Mouse (Mus musculus): ENCODE measurements at regions not wholly inside any gene's neighbourhood (a gene's known extent, or its start where the extent isn't known, plus 50 kb on each side); places are given as distances from the start of the nearest gene placed in this dataset.

DNA sequence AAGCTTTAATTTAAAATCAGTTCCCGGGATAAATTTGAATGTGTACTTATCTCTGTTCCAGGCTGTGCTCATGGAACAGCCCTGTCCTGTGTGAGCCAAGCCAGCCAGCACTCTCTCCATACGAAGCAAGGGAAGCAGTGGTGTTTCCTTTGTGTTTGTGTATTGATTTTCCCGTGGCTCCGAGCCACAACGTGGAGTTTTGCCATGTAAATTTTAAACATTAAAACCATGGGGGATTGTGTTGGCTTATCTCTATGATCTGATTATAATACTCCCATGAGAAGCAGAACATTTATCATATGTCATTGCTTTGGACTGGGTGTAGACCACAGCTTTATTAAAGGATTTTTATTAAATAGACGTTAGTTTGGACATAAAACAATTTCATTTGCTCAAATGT is 106.1 kb upstream of the Npvf start:
- Histone ChIP-seq H3K27me3 (ENCODE audit: control insufficient read depth, insufficient read depth, low read length) (no peaks in the 10 kb centered on the region), H3K9ac (ENCODE audit: low read length) (no peak overlapping the region), H3K27ac (replicated peaks) (no peak overlapping the region), H3K36me3 (ENCODE audit: control insufficient read depth, insufficient read depth, low read length) (no peaks in the 10 kb centered on the region), H3K4me2 (replicated peaks; ENCODE audit: low read depth) (no peak overlapping the region), H3K9me3 (ENCODE audit: control insufficient read depth, low read length) (no peaks in the 10 kb centered on the region), H3K4me3 (ENCODE audit: low read depth, low read length) (no peak overlapping the region), H3K4me1 (replicated peaks; ENCODE audit: control insufficient read depth, insufficient read depth) (no peaks in the 10 kb centered on the region)
- TF ChIP-seq EP300 (optimal IDR thresholded peaks at IDR 0.05) (no peak), CTCF (IDR thresholded peaks at IDR 0.05; ENCODE audit: low read depth) (no peak)
- DNase-seq (ENCODE audit: low spot score) (no peak), ATAC-seq (ENCODE audit: low FRiP score, low TSS enrichment) (no peak)
- 21% methylated on average over 6 of the region's 6 CpGs for WGBS

- Histone ChIP-seq H3K9ac (ENCODE audit: low read length) (no peak overlapping the region), H3K27me3 (ENCODE audit: control insufficient read depth, insufficient read depth, low read length) (no peaks in the 10 kb centered on the region), H3K27ac (replicated peaks) (no peak overlapping the region), H3K36me3 (ENCODE audit: control insufficient read depth, insufficient read depth, low read length) (no peaks in the 10 kb centered on the region), H3K4me2 (replicated peaks; ENCODE audit: low read depth) (no peak overlapping the region), H3K9me3 (ENCODE audit: control insufficient read depth, low read length) (no peaks in the 10 kb centered on the region), H3K4me1 (replicated peaks; ENCODE audit: control insufficient read depth, insufficient read depth) (no peaks in the 10 kb centered on the region), H3K4me3 (ENCODE audit: low read depth, low read length) (no peak overlapping the region)
- ATAC-seq (ENCODE audit: low FRiP score, low TSS enrichment) (no peak), DNase-seq (ENCODE audit: low spot score) (no peak)
- TF ChIP-seq EP300 (optimal IDR thresholded peaks at IDR 0.05) (no peak), CTCF (IDR thresholded peaks at IDR 0.05; ENCODE audit: low read depth) (no peak)
- WGBS, result 68% methylated on average over 4 of the region's 4 CpGs
Measured at GRCm38 (mm10) chr6:50763121-50763520, 108.9 kb upstream of the Npvf start.

- Histone ChIP-seq H3K36me3 (ENCODE audit: control insufficient read depth, insufficient read depth, low read length) (no peaks in the 10 kb centered on the region), H3K4me3 (ENCODE audit: low read depth, low read length) (no peak overlapping the region), H3K27me3 (ENCODE audit: control insufficient read depth, insufficient read depth, low read length) (no peaks in the 10 kb centered on the region), H3K9ac (ENCODE audit: low read length) (no peak overlapping the region), H3K9me3 (ENCODE audit: control insufficient read depth, low read length) (no peaks in the 10 kb centered on the region), H3K4me2 (replicated peaks; ENCODE audit: low read depth) (no peak overlapping the region), H3K4me1 (replicated peaks; ENCODE audit: control insufficient read depth, insufficient read depth) (no peaks in the 10 kb centered on the region), H3K27ac (replicated peaks) (no peak overlapping the region)
- ATAC-seq (ENCODE audit: low FRiP score, low TSS enrichment), result no peak
- no peak for DNase-seq (ENCODE audit: low spot score)
- 32% methylated on average over 14 of the region's 14 CpGs for WGBS
- TF ChIP-seq CTCF (IDR thresholded peaks at IDR 0.05; ENCODE audit: low read depth) (no peak), EP300 (optimal IDR thresholded peaks at IDR 0.05) (no peak)
Measured at GRCm38 (mm10) chr6:50766442-50766915, 112.2 kb upstream of the Npvf start.

- no peaks in the 10 kb centered on the region for H3K9me3 ChIP-seq (ENCODE audit: control insufficient read depth, low read length)
- no peak for ATAC-seq (ENCODE audit: low FRiP score, low TSS enrichment)
- no peak overlapping the region for H3K9ac ChIP-seq (ENCODE audit: low read length)
- no peak for DNase-seq (ENCODE audit: low spot score)
- 62% methylated on average over 6 of the region's 6 CpGs for WGBS
- H3K4me2 ChIP-seq (replicated peaks; ENCODE audit: low read depth), result no peak overlapping the region
- TF ChIP-seq CTCF (IDR thresholded peaks at IDR 0.05; ENCODE audit: low read depth) (no peak), EP300 (optimal IDR thresholded peaks at IDR 0.05) (no peak)
- H3K4me1 ChIP-seq (replicated peaks; ENCODE audit: control insufficient read depth, insufficient read depth), result no peaks in the 10 kb centered on the region
- no peak overlapping the region for H3K4me3 ChIP-seq (ENCODE audit: low read depth, low read length)
- H3K36me3 ChIP-seq (ENCODE audit: control insufficient read depth, insufficient read depth, low read length), result no peaks in the 10 kb centered on the region
- H3K27ac ChIP-seq (replicated peaks), result no peak overlapping the region
- H3K27me3 ChIP-seq (ENCODE audit: control insufficient read depth, insufficient read depth, low read length), result no peaks in the 10 kb centered on the region
Measured at GRCm38 (mm10) chr6:50767126-50767525, 112.9 kb upstream of the Npvf start.

DNA sequence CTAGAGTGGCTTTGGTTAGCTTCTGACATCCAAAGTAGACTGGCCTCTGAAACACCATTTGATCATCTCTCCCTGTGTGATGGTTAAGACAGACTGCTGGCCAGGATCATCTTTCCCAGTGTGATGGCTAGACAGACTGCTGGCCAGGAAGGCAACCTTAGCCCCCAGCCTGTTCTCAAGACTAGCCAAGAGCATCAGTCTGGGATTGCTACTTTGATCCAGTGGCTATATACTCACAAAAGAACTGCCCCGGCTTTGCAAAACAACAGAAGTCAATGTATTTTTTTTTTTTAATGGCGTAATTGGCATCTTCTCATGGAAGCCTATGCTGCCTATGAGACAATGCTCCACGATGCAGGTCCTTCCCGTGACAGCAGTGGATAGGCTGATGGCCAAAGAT is 113.6 kb upstream of the Npvf start:
- H3K9me3 ChIP-seq (ENCODE audit: control insufficient read depth, low read length), result no peaks in the 10 kb centered on the region
- H3K4me1 ChIP-seq (replicated peaks; ENCODE audit: control insufficient read depth, insufficient read depth), result no peaks in the 10 kb centered on the region
- 93% methylated on average over 4 of the region's 4 CpGs for WGBS
- DNase-seq (ENCODE audit: low spot score) (no peak), ATAC-seq (ENCODE audit: low FRiP score, low TSS enrichment) (no peak)
- TF ChIP-seq CTCF (IDR thresholded peaks at IDR 0.05; ENCODE audit: low read depth) (no peak), EP300 (optimal IDR thresholded peaks at IDR 0.05) (no peak)
- no peak overlapping the region for H3K9ac ChIP-seq (ENCODE audit: low read length)
- H3K36me3 ChIP-seq (ENCODE audit: control insufficient read depth, insufficient read depth, low read length), result no peaks in the 10 kb centered on the region
- no peak overlapping the region for H3K27ac ChIP-seq (replicated peaks)
- H3K27me3 ChIP-seq (ENCODE audit: control insufficient read depth, insufficient read depth, low read length), result no peaks in the 10 kb centered on the region
- H3K4me2 ChIP-seq (replicated peaks; ENCODE audit: low read depth), result no peak overlapping the region
- H3K4me3 ChIP-seq (ENCODE audit: low read depth, low read length), result no peak overlapping the region

- Histone ChIP-seq H3K4me1 (replicated peaks; ENCODE audit: control insufficient read depth, insufficient read depth) (no peaks in the 10 kb centered on the region), H3K4me2 (replicated peaks; ENCODE audit: low read depth) (no peak overlapping the region), H3K27me3 (ENCODE audit: control insufficient read depth, insufficient read depth, low read length) (no peaks in the 10 kb centered on the region), H3K27ac (replicated peaks) (no peak overlapping the region), H3K36me3 (ENCODE audit: control insufficient read depth, insufficient read depth, low read length) (no peaks in the 10 kb centered on the region), H3K4me3 (ENCODE audit: low read depth, low read length) (no peak overlapping the region), H3K9me3 (ENCODE audit: control insufficient read depth, low read length) (no peaks in the 10 kb centered on the region), H3K9ac (ENCODE audit: low read length) (no peak overlapping the region)
- TF ChIP-seq CTCF (IDR thresholded peaks at IDR 0.05; ENCODE audit: low read depth) (peak; percentile 25), EP300 (optimal IDR thresholded peaks at IDR 0.05) (no peak)
- no peak for DNase-seq (ENCODE audit: low spot score)
- WGBS, result 74% methylated on average over 2 of the region's 2 CpGs
- ATAC-seq (ENCODE audit: low FRiP score, low TSS enrichment), result no peak
Measured at GRCm38 (mm10) chr6:50769101-50769500, 114.9 kb upstream of the Npvf start.

Data from stomach, postnatal 0 days (tissue).